Comparison of ENCODE assay signal across 39 mouse cellular contexts in genomic region chr14:50741584-50741983, GRCm38 (mm10). TPM values are rescaled to one million over a fixed set of nuclear protein-coding genes. Genes with fewer than 3 reads are reported as not detected.
"Had no signal": no experiment of that assay in that cellular context is flagged by ENCODE, and none has a peak within 500 bp of the region (broad histone marks: within the 10 kb centered on the region; RNA-seq: fewer than 3 reads in every experiment).

No protein-coding gene starts in this region.

- H3K4me3 ChIP-seq: embryonic facial prominence, embryonic 10.5 days; embryonic facial prominence, embryonic 12.5 days; embryonic facial prominence, embryonic 13.5 days; embryonic facial prominence, embryonic 15.5 days; erythroblast, embryonic 14.5 days; forebrain, embryonic 10.5 days; forebrain, embryonic 12.5 days; forebrain, embryonic 13.5 days; forebrain, embryonic 15.5 days; gastrocnemius, adult 2 months; heart, adult 2 months had no signal

- H3K9ac ChIP-seq: embryonic facial prominence, embryonic 12.5 days; embryonic facial prominence, embryonic 13.5 days; embryonic facial prominence, embryonic 15.5 days; forebrain, embryonic 12.5 days; forebrain, embryonic 13.5 days; forebrain, embryonic 15.5 days; forebrain, postnatal 0 days had no signal

- DNase-seq: cerebellum, adult 2 months; cerebellum, adult 8-10 months; cerebellum, adult 9-11 months; cerebellum, postnatal 10 days; cerebellum, postnatal 14 days; cerebellum, postnatal 25 days; cerebellum, postnatal 36 days; embryo, embryonic 11 days; forebrain, postnatal 0 days; gastrocnemius, adult 2 months; gastrocnemius, postnatal 10 days; gastrocnemius, postnatal 14 days; gastrocnemius, postnatal 25 days; gastrocnemius, postnatal 36 days; heart, adult 11 months; heart, adult 18-20 months; heart, adult 2 months had no signal

- H3K4me1 ChIP-seq: embryonic facial prominence, embryonic 10.5 days; embryonic facial prominence, embryonic 12.5 days; embryonic facial prominence, embryonic 13.5 days; embryonic facial prominence, embryonic 15.5 days; forebrain, embryonic 10.5 days; forebrain, embryonic 12.5 days; forebrain, embryonic 13.5 days; forebrain, embryonic 15.5 days had no signal

- H3K4me2 ChIP-seq: embryonic facial prominence, embryonic 12.5 days; embryonic facial prominence, embryonic 13.5 days; embryonic facial prominence, embryonic 15.5 days; forebrain, embryonic 12.5 days; forebrain, embryonic 13.5 days; forebrain, embryonic 15.5 days had no signal

- H3K27ac ChIP-seq: embryonic facial prominence, embryonic 10.5 days; embryonic facial prominence, embryonic 12.5 days; embryonic facial prominence, embryonic 13.5 days; embryonic facial prominence, embryonic 15.5 days; forebrain, embryonic 10.5 days; forebrain, embryonic 12.5 days; forebrain, embryonic 13.5 days; forebrain, embryonic 15.5 days; gastrocnemius, adult 2 months; heart, adult 2 months had no signal

- ATAC-seq: forebrain, embryonic 13.5 days; forebrain, embryonic 14.5 days; forebrain, embryonic 15.5 days; forebrain, embryonic 16.5 days; forebrain, postnatal 0 days had no signal

- H3K9me3 ChIP-seq: embryonic facial prominence, embryonic 10.5 days; embryonic facial prominence, embryonic 12.5 days; embryonic facial prominence, embryonic 13.5 days; embryonic facial prominence, embryonic 15.5 days; forebrain, embryonic 10.5 days; forebrain, embryonic 12.5 days; forebrain, embryonic 13.5 days; forebrain, embryonic 15.5 days had no signal

- H3K27me3 ChIP-seq: embryonic facial prominence, embryonic 12.5 days; embryonic facial prominence, embryonic 13.5 days; embryonic facial prominence, embryonic 15.5 days; forebrain, embryonic 12.5 days; forebrain, embryonic 13.5 days; forebrain, embryonic 15.5 days had no signal

- H3K36me3 ChIP-seq: embryonic facial prominence, embryonic 10.5 days; embryonic facial prominence, embryonic 12.5 days; embryonic facial prominence, embryonic 13.5 days; embryonic facial prominence, embryonic 15.5 days; forebrain, embryonic 10.5 days; forebrain, embryonic 12.5 days; forebrain, embryonic 15.5 days had no signal

RNA-seq across cellular contexts. Expression of gene Olfr749, which starts 3.3 kb away (rescaled TPM):
- total RNA-seq: common myeloid progenitor, adult 5-6 weeks; forebrain, postnatal 0 days; gastrocnemius, adult 18-20 months; gastrocnemius, adult 2 months; gastrocnemius, postnatal 10 days; gastrocnemius, postnatal 14 days; gastrocnemius, postnatal 25 days; gastrocnemius, postnatal 36 days; gastrocnemius, postnatal 4 days; granulocyte monocyte progenitor cell, adult 5-6 weeks; heart, adult 18-20 months; heart, adult 2 months; heart, adult 8-10 months had no signal
- polyA plus RNA-seq: cerebellum, adult 2 months; cortical plate, adult 2 months; embryonic facial prominence, embryonic 10.5 days; embryonic facial prominence, embryonic 11.5 days; embryonic facial prominence, embryonic 12.5 days; embryonic facial prominence, embryonic 13.5 days; embryonic facial prominence, embryonic 14.5 days; forebrain, embryonic 10.5 days; forebrain, embryonic 11.5 days; forebrain, embryonic 12.5 days; forebrain, embryonic 13.5 days; forebrain, embryonic 14.5 days; forebrain, embryonic 15.5 days; forebrain, embryonic 16.5 days; forebrain, postnatal 0 days; gonadal fat pad, adult 2 months; heart, adult 2 months had no signal

RNA-seq across cellular contexts. Expression of gene Olfr748, which starts 34.4 kb away (rescaled TPM):
- total RNA-seq: common myeloid progenitor, adult 5-6 weeks; forebrain, postnatal 0 days; gastrocnemius, adult 18-20 months; gastrocnemius, adult 2 months; gastrocnemius, postnatal 10 days; gastrocnemius, postnatal 14 days; gastrocnemius, postnatal 25 days; gastrocnemius, postnatal 36 days; gastrocnemius, postnatal 4 days; granulocyte monocyte progenitor cell, adult 5-6 weeks; heart, adult 18-20 months; heart, adult 2 months; heart, adult 8-10 months had no signal
- polyA plus RNA-seq: cerebellum, adult 2 months; cortical plate, adult 2 months; embryonic facial prominence, embryonic 10.5 days; embryonic facial prominence, embryonic 11.5 days; embryonic facial prominence, embryonic 12.5 days; embryonic facial prominence, embryonic 13.5 days; erythroblast, embryonic 14.5 days; forebrain, embryonic 10.5 days; forebrain, embryonic 11.5 days; forebrain, embryonic 12.5 days; forebrain, embryonic 13.5 days; forebrain, embryonic 14.5 days; forebrain, embryonic 15.5 days; forebrain, embryonic 16.5 days; forebrain, postnatal 0 days; frontal cortex, adult 2 months; gonadal fat pad, adult 2 months; heart, adult 2 months had no signal

RNA-seq across cellular contexts. Expression of gene Olfr747, which starts 48.6 kb away (rescaled TPM):
- total RNA-seq: common myeloid progenitor, adult 5-6 weeks; forebrain, postnatal 0 days; gastrocnemius, adult 18-20 months; gastrocnemius, adult 2 months; gastrocnemius, postnatal 10 days; gastrocnemius, postnatal 14 days; gastrocnemius, postnatal 25 days; gastrocnemius, postnatal 36 days; gastrocnemius, postnatal 4 days; granulocyte monocyte progenitor cell, adult 5-6 weeks; heart, adult 18-20 months; heart, adult 2 months; heart, adult 8-10 months had no signal
- polyA plus RNA-seq: cerebellum, adult 2 months; cortical plate, adult 2 months; embryonic facial prominence, embryonic 10.5 days; embryonic facial prominence, embryonic 11.5 days; embryonic facial prominence, embryonic 12.5 days; embryonic facial prominence, embryonic 13.5 days; embryonic facial prominence, embryonic 14.5 days; embryonic facial prominence, embryonic 15.5 days; erythroblast, embryonic 14.5 days; forebrain, embryonic 10.5 days; forebrain, embryonic 11.5 days; forebrain, embryonic 12.5 days; forebrain, embryonic 13.5 days; forebrain, embryonic 14.5 days; forebrain, embryonic 15.5 days; forebrain, embryonic 16.5 days; forebrain, postnatal 0 days; frontal cortex, adult 2 months; gonadal fat pad, adult 2 months; heart, adult 2 months had no signal
